Mouse (Mus musculus): ENCODE results near the gene Btbd35f12. TPM values are rescaled to one million over a fixed set of nuclear protein-coding genes. Genes with fewer than 3 reads are reported as not detected.
"Not testable (repeated sequence)": the region's sequence is repeated elsewhere in the genome, so short reads cannot be mapped to it uniquely, and the experiment has no call there.

The Btbd35f12 gene
- polyA plus RNA-seq (2015; fragmentation: Nextera tagmentation; extraction: Ambion mirVana): not detected in 2 replicates

- not testable (repeated sequence) for H3K9me3 ChIP-seq (replicated peaks); H3K4me3 ChIP-seq; H3K4me2 ChIP-seq; H3K36me3 ChIP-seq; H3K27me3 ChIP-seq; H3K27ac ChIP-seq; H3K9ac ChIP-seq; H3K4me1 ChIP-seq (replicated peaks); ATAC-seq (replicated peaks; ENCODE audit: insufficient number of reproducible peaks, insufficient read depth, low FRiP score, low read depth)
- WGBS: no CpG with 5 or more reads among the region's 3 CpGs
Measured at GRCm38 (mm10) chrX:33313079-33313478, at the start of gene Btbd35f12. Btbd35f12 (plus strand) TSS chrX:33313379.

DNA sequence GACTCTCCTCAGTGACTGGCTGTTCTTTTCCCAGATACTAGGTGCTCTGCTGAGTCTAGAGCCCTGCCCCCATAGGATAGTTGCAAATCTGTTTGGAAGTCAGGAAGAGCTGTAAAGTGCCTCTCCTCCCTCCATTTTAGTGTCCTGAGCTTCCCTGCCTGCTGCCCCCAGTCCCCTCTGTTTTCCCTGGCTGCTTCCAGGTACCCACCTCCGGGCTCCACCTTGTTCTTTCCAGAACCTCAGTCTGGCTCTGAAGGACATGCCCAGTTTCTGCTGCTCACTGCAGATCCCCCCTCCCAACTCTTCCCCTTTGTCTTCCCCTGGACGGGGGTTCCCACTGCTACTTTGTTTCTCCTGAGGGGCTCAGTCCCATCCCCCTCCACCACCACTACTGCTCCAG lies 40.1 kb downstream of the Btbd35f12 start:
- not testable (repeated sequence) for H3K27ac ChIP-seq; H3K4me2 ChIP-seq; H3K36me3 ChIP-seq; ATAC-seq (replicated peaks; ENCODE audit: insufficient number of reproducible peaks, insufficient read depth, low FRiP score, low read depth); H3K4me1 ChIP-seq (replicated peaks); H3K4me3 ChIP-seq; H3K27me3 ChIP-seq; H3K9ac ChIP-seq; H3K9me3 ChIP-seq (replicated peaks)
- 72% methylated on average over 2 of the region's 2 CpGs for WGBS

Other genes with a start within 250 kb of the Btbd35f12 start
- gene Spin2-ps6, start 78.5 kb upstream of the Btbd35f12 start, polyA plus RNA-seq (2015; fragmentation: Nextera tagmentation; extraction: Ambion mirVana): not detected in 2 replicates